Mouse (Mus musculus) layer of hippocampus, adult 18-20 months (tissue): ENCODE data around the gene Mrgprb5. TPM values are rescaled to one million over a fixed set of nuclear protein-coding genes. Genes with fewer than 3 reads are reported as not detected.
"Not testable (repeated sequence)": the region's sequence is repeated elsewhere in the genome, so short reads cannot be mapped to it uniquely, and the experiment has no call there.

ENCODE experiments used
- DNase-seq, 2 experiments: peaks; one replicate each; pipeline ENCODE4 v3.0.0; 2022; ENCODE audit warnings: low spot score in 2 of 2
- long read RNA-seq: library from polyadenylated mRNA; stranded (forward); transcript quantifications from one replicate; pipeline ENCODE4 v2.0.0, GENCODE M21; 2021
- total RNA-seq, 2 experiments: library from RNA; stranded (reverse); gene quantifications; 2 replicates each; pipeline ENCODE4 v1.2.3; 2021

Gene Mrgprb5
- total RNA-seq = not detected
- long read RNA-seq = 0 reads

DNA sequence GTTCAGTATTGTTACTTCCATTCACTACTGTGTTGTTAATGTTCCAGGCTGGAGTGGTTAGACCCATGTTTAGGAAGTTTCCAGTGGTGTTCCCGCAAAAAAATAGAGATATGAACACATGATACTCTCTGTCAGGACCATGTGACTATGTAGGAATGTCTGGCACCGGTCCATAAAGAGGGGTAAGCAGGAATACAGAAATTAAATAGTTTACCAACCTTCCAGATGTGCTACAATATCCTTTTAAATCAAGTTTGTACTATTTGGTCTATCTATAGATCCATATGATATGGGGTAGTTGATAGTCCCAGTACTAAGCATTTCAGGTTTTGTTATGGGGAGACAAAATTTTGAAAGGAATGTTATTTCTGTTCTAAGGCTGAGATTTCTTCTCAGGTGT is at the start of gene Mrgprb5:
Gene Mrgprb5 (minus strand): TSS at position 101 of the 400 bp plus-strand sequence.
- no peak for DNase-seq

GRCm38 (mm10) chr7:48199188-48199587 is 30.4 kb upstream of the Mrgprb5 start, which contains the start of gene Mrgprb4:
Gene Mrgprb4 (minus strand): TSS chr7:48199288.
- DNase-seq = no peak

GRCm38 (mm10) chr7:48167471-48167870 is 1.3 kb downstream of the Mrgprb5 start:
- no peak for DNase-seq

DNA sequence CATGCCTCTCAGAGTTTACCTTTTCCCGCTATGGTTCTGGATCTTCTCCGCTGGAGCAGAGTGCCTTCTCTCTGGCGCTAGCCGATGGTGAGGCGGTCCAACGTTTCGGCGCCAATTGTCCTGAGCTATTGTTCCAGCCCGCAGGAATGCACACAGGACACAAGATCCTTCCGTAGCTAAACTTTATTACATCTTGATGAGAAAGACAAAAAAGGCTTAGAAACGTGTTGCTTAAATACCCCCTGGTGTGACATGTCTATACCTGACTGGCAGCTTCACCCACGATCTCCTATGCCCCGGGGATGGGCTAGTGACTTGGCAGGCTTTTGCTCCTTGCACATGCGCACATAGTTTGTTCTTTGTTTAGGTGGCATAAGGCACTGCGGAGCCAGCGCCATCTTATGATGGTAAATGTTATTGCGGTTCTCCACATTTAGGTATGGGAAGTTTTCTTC is 30.5 kb downstream of the Mrgprb5 start:
- peak in 1 of 2 experiments; percentile 5 for DNase-seq

- DNase-seq = peak in 1 of 2 experiments; percentile 5
These were observed 31.4 kb downstream of the Mrgprb5 start for GRCm38 (mm10) chr7:48137216-48138077.

DNA sequence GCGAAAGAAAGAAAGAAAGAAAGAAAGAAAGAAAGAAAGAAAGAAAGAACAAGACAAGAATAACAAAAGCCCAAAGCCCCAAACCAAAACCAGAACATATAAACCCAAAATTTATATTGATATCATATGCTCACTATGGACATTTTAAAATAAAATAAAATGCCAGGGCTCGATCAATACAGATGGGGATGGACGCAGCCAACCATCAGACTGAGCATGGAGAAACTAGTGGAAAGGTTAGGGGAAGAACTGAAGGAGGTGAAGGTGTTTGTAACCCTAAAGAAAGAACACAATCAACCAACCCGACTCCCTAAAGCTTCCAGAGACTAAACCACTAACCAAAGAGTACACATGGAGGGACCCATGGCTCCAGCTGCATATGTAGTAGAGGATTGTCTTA is 36.1 kb downstream of the Mrgprb5 start:
- no peak for DNase-seq

DNA sequence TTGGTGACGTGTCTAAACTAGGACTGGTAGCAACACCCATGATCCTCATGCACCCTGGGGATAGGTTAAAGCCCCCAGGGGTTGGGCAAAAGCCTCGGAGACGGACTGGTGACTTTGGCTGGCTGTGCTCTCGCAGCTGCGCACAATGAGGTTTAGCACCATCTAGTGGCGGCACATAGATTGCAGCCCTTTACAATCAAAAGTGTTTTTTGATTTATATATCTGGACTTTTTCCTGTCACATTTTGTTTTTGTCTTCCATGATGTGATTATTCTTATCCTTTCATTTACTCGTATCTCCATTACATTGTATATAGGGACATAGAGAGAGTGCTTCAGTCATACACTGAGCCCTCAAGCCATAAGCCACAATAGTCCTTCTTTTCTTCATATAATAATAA is 36.6 kb downstream of the Mrgprb5 start:
- DNase-seq = peak in 1 of 2 experiments; percentile 11

- not testable (repeated sequence) for DNase-seq
These were observed 37.0 kb downstream of the Mrgprb5 start for GRCm38 (mm10) chr7:48131820-48132219.

- DNase-seq = no peak
These were observed 45.0 kb downstream of the Mrgprb5 start for GRCm38 (mm10) chr7:48123806-48124205.

Other genes with a start within 250 kb of the Mrgprb5 start
- not detected for gene Mrgpra4, start 186.9 kb downstream of the Mrgprb5 start, total RNA-seq
- not detected for gene Mrgprx1, start 141.4 kb downstream of the Mrgprb5 start, total RNA-seq
- not detected for gene Mrgprb4, start 30.3 kb upstream of the Mrgprb5 start, total RNA-seq
- not detected for gene Mrgprb8, start 219.5 kb upstream of the Mrgprb5 start, total RNA-seq